Mouse (Mus musculus): ENCODE results near the gene Tars.

Tars gene

GRCm38 (mm10) chr15:11399356-11400067, at the start of gene Tars:
Gene Tars, minus strand, starts transcription at chr15:11399665.
- peak; percentile 96 for DNase-seq

- no peak for DNase-seq
Measured at GRCm38 (mm10) chr15:11437361-11437760, 37.9 kb upstream of the Tars start.

- no peak for DNase-seq
Measured at GRCm38 (mm10) chr15:11436709-11437280, 37.3 kb upstream of the Tars start.

- no peak for DNase-seq
Measured at GRCm38 (mm10) chr15:11426899-11427298, 27.4 kb upstream of the Tars start.

- DNase-seq = no peak
Measured at GRCm38 (mm10) chr15:11413484-11413883, 14.0 kb upstream of the Tars start.

- no peak for DNase-seq
Measured at GRCm38 (mm10) chr15:11412542-11412941, 13.1 kb upstream of the Tars start.

- DNase-seq = no peak
Measured at GRCm38 (mm10) chr15:11411846-11412245, 12.4 kb upstream of the Tars start.

- peak; percentile 28 for DNase-seq
Measured at GRCm38 (mm10) chr15:11408155-11408826, 8.8 kb upstream of the Tars start.

- peak; percentile 68 for DNase-seq
Measured at GRCm38 (mm10) chr15:11407381-11407780, 7.9 kb upstream of the Tars start.

- peak; percentile 25 for DNase-seq
Measured at GRCm38 (mm10) chr15:11406769-11407168, 7.3 kb upstream of the Tars start.

GRCm38 (mm10) chr15:11398676-11399350, 652 bp downstream of the Tars start:
- peak; percentile 28 for DNase-seq

- no peak for DNase-seq
Measured at GRCm38 (mm10) chr15:11396421-11396820, 3.0 kb downstream of the Tars start.

GRCm38 (mm10) chr15:11392903-11393302, 6.6 kb downstream of the Tars start:
- DNase-seq = no peak

GRCm38 (mm10) chr15:11383796-11384195, 15.7 kb downstream of the Tars start:
- DNase-seq = no peak

- no peak for DNase-seq
Measured at GRCm38 (mm10) chr15:11382585-11382984, 16.9 kb downstream of the Tars start.

GRCm38 (mm10) chr15:11380616-11381015, 18.8 kb downstream of the Tars start:
- DNase-seq = no peak

GRCm38 (mm10) chr15:11380087-11380530, 19.4 kb downstream of the Tars start:
- no peak for DNase-seq

GRCm38 (mm10) chr15:11379431-11380086, 19.9 kb downstream of the Tars start:
- no peak for DNase-seq

- DNase-seq = no peak
Measured at GRCm38 (mm10) chr15:11370477-11371085, 28.9 kb downstream of the Tars start.

- DNase-seq = no peak
Measured at GRCm38 (mm10) chr15:11369572-11369971, 29.9 kb downstream of the Tars start.

- no peak for DNase-seq
Measured at GRCm38 (mm10) chr15:11364795-11365194, 34.7 kb downstream of the Tars start.

- no peak for DNase-seq
Measured at GRCm38 (mm10) chr15:11364112-11364511, 35.4 kb downstream of the Tars start.

All from thymus, postnatal 14 days (tissue).